Mouse (Mus musculus) embryo, embryonic 10.5 days (tissue): Measurements from ENCODE around the gene Gm28035.
A peak's percentile ranks its signal among the peaks of the same experiment; 100 is the strongest.

Source experiments
- DNase-seq: peaks from one replicate; pipeline ENCODE4 v3.0.0-alpha.2; 2015; ENCODE audit warnings: low spot score

Gene Gm28035

DNA sequence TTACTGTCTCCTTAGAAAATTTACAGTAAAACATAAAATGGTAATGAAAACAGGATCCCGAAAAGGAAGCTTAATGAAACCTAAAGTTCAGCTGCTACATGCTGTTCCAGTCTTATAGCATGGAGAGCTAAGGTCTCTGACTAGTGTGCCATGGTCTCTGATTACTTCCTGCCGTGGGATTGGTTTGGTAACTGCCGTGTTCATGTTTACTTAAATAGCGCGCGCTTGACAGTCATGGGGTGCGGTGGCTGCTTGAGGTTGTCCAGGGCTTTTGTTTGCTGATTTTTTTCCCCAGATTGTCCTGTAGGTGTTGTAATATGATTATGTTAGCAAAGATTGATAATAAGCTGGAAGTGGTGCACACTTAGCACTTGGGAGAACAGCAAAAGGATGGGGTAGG is 65.7 kb downstream of the Gm28035 start:
- DNase-seq = no peak

GRCm38 (mm10) chr2:30309351-30309750 is 69.0 kb downstream of the Gm28035 start:
- DNase-seq = no peak

DNA sequence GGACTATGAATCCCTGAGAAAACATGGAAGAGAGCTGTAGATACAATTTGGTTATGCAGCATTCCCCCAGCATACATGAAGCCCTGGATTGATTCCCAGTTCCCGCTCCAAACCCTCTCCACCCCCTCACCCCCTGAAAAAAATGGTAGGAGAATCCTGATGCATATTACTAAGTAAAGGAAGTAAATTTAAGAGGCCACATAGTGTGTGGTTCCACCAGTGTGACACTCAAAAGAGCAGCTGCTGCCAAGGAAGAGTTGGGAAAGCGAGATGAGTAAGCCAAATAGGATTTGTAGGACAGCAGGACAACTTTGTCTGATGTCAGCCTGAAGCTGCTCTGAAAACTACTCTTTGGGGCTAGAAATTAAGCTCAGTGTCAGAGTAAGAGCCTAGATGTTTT is 71.1 kb downstream of the Gm28035 start:
- DNase-seq = no peak

GRCm38 (mm10) chr2:30316136-30316535 is 75.8 kb downstream of the Gm28035 start:
- peak; percentile 6 for DNase-seq

- no peak for DNase-seq
Observed at GRCm38 (mm10) chr2:30316955-30317354, 76.6 kb downstream of the Gm28035 start.

DNA sequence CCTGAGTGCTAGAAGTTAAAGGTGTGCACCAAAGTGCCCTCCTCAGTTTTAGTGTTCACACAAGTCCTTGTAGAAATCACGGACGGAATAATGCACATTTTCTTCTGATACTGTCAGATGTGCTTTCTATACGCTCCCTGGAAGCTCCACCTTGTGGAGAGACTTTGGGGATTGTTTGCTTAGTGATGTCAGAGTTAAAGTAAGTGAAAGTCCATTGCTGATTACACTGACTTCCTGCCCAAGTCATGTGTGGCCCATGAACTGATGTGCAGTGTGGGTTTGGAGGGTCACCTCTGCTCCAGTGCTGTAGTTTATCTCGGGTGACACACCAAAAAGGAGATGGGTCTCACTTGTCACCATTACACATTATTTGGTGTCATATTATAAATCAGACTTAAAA is 78.9 kb downstream of the Gm28035 start:
- no peak for DNase-seq

DNA sequence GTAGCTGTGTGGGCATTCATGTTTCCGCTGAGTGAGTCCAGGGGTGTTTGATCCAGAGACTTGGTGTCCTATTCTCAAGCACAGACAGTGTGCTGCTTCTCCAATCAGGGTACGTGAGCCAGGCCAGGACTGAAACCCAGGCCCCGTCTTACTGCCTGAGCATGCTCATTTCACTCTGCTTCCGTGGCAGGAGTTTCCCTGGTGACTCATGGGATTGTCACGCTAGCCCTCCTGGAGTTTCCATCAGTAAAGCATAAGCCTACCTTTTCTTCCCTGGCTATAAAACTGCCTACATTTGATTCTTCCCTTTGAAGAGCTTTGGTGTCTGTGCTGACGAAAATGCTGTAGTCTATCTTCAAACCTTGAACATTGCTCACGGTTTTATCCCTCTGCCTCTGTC is 82.7 kb downstream of the Gm28035 start:
- no peak for DNase-seq

GRCm38 (mm10) chr2:30325296-30325695 is 84.9 kb downstream of the Gm28035 start:
- no peak for DNase-seq

DNA sequence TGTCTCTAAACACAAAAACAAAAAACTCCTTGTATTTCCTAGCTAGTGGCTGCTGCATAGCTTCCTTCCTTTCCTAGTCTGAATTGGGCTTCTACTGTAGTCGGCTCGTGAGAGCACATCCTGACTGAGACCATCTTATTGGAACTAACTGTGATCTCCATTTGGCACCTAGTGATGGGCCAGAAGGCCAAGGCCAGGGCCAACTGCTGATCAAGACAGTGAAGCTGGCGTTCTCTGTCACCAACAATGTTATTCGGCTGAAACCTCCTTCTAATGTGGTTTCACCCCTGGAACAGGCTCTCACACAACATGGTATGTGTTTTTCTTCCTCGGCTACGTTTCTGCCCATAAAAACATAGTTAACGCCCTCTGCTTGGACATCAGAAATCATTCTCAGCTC is 86.9 kb downstream of the Gm28035 start:
- DNase-seq = no peak

DNA sequence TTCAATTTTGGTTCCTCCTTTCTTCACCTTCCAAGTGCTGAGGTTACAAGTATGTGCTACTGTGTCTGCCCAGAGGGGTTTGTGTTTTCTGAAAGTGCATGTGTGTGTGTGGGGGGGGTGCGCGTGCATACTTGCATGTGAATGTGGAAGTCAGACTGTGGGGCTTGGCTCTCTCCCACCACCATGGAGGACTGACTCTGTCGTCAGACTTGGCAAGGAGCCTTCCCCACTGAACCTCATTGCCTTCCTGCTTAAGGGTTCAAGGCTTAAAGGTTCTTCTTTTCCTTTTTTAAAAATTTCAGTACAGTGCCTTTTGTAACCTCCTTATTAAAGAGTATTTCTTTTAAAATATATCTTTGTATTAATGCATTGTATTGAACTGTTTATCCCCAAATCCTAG is 88.4 kb downstream of the Gm28035 start:
- no peak for DNase-seq
